Mouse (Mus musculus): ENCODE measurements around the gene Ceacam2. TPM values are rescaled to one million over a fixed set of nuclear protein-coding genes. Genes with fewer than 3 reads are reported as not detected.
"Not testable (repeated sequence)": the region's sequence is repeated elsewhere in the genome, so short reads cannot be mapped to it uniquely, and the experiment has no call there.

Gene Ceacam2
- polyA plus RNA-seq (2014; fragmentation: Nextera tagmentation; extraction: Ambion mirVana), result 0.11 TPM in 1 of 2 replicates, not detected in the other

GRCm38 (mm10) chr7:25539376-25539907 lies at the start of gene Ceacam2:
Ceacam2 (minus strand) TSS chr7:25539857.
- not testable (repeated sequence) for H3K9ac ChIP-seq; H3K27ac ChIP-seq (ENCODE audit: low read depth); H3K4me2 ChIP-seq; H3K9me3 ChIP-seq (ENCODE audit: low read depth, low read length); H3K36me3 ChIP-seq (ENCODE audit: insufficient read depth); H3K27me3 ChIP-seq (ENCODE audit: insufficient read depth, low read length); DNase-seq; H3K4me3 ChIP-seq (ENCODE audit: low read depth, low read length); ATAC-seq (ENCODE audit: insufficient read depth); H3K4me1 ChIP-seq (ENCODE audit: insufficient read depth)
- WGBS, result 54% methylated on average over 3 of the region's 3 CpGs

DNA sequence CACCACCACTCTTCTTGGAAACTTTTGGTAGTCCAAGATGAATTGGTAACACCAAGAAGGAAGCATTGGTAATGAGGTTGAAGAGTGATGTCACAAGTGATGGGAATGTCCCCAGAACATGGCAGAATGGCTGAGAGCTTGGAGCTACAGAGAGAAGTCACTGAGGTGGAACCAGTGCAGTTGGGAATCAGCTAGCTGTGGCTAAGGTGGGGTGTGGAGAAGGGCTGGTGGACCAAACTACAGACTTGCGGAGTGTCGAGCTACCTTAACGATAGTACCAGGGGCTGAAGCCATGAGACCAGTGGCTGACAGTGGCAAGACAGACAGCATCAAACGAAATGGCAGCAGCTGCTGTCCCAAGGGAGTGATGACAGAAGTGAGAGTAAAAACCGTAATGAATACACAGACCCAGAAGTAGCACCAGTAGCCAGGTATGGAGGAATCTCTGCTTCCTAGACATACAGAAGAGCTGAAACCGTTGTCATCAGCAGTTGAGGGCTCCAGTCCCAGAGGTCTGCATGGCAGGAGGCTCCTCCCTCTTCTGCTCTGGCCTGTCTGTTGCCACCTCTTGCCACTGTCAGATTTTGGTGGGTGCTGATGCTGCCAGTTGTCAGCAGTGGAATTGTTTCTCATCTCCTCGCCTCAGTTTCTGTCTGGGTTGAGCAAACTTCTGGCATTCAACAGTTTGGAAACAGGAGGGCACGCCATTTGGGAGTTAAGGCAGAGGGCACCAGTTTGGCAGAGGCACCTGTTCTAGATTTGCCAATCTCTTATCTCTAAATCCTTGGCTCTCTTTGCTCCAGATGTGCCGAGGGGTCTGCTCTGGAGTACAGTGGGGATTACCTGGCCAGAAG lies 45.9 kb upstream of the Ceacam2 start:
- no peak overlapping the region for H3K4me2 ChIP-seq
- 70% methylated on average over 9 of the region's 9 CpGs for WGBS
- no peak for TF ChIP-seq CTCF (IDR thresholded peaks at IDR 0.05; ENCODE audit: low read depth)
- no peak overlapping the region for H3K9ac ChIP-seq
- H3K36me3 ChIP-seq (ENCODE audit: insufficient read depth), result no peaks in the 10 kb centered on the region
- H3K27ac ChIP-seq (ENCODE audit: low read depth), result no peak overlapping the region
- H3K27me3 ChIP-seq (ENCODE audit: insufficient read depth, low read length), result no peaks in the 10 kb centered on the region
- no peaks in the 10 kb centered on the region for H3K4me1 ChIP-seq (ENCODE audit: insufficient read depth)
- ATAC-seq (ENCODE audit: insufficient read depth) (no peak), DNase-seq (no peak)
- H3K4me3 ChIP-seq (ENCODE audit: low read depth, low read length), result no peak overlapping the region
- no peaks in the 10 kb centered on the region for H3K9me3 ChIP-seq (ENCODE audit: low read depth, low read length)

DNA sequence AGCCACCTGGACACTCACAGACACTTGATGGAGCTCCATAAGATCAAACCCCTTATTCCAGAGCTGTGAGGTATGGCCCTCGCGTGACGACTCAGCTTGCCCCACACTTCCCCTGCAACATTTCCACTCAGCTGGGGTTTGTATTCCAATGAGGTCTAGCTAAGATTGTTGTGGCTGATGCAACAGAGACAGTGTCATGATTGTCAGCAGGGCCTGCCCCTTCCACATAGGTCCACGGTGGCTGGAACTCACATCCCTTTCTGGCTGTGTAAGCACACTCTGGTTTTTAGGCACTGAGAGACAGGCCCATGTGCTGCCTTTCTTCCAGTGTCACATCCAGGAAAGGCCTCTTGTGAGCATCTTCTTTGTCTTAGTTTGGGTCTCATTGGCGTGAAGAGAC lies 45.0 kb upstream of the Ceacam2 start:
- ATAC-seq (ENCODE audit: insufficient read depth) (no peak), DNase-seq (no peak)
- Histone ChIP-seq H3K27me3 (ENCODE audit: insufficient read depth, low read length) (no peaks in the 10 kb centered on the region), H3K27ac (ENCODE audit: low read depth) (no peak overlapping the region), H3K9me3 (ENCODE audit: low read depth, low read length) (no peaks in the 10 kb centered on the region), H3K36me3 (ENCODE audit: insufficient read depth) (no peaks in the 10 kb centered on the region), H3K4me1 (ENCODE audit: insufficient read depth) (no peaks in the 10 kb centered on the region), H3K4me2 (no peak overlapping the region), H3K9ac (no peak overlapping the region), H3K4me3 (ENCODE audit: low read depth, low read length) (no peak overlapping the region)
- no peak for TF ChIP-seq CTCF (IDR thresholded peaks at IDR 0.05; ENCODE audit: low read depth)
- 66% methylated on average over 5 of the region's 5 CpGs for WGBS

- ATAC-seq (ENCODE audit: insufficient read depth), result no peak
- H3K36me3 ChIP-seq (ENCODE audit: insufficient read depth), result no peaks in the 10 kb centered on the region
- no peak for TF ChIP-seq CTCF (IDR thresholded peaks at IDR 0.05; ENCODE audit: low read depth)
- no peaks in the 10 kb centered on the region for H3K27me3 ChIP-seq (ENCODE audit: insufficient read depth, low read length)
- 77% methylated on average over 15 of the region's 15 CpGs for WGBS
- no peaks in the 10 kb centered on the region for H3K4me1 ChIP-seq (ENCODE audit: insufficient read depth)
- DNase-seq, result no peak
- no peaks in the 10 kb centered on the region for H3K9me3 ChIP-seq (ENCODE audit: low read depth, low read length)
- H3K27ac ChIP-seq (ENCODE audit: low read depth), result no peak overlapping the region
- H3K4me3 ChIP-seq (ENCODE audit: low read depth, low read length), result no peak overlapping the region
- H3K4me2 ChIP-seq, result no peak overlapping the region
- H3K9ac ChIP-seq, result no peak overlapping the region
These were observed 42.7 kb upstream of the Ceacam2 start for GRCm38 (mm10) chr7:25582301-25582810.

GRCm38 (mm10) chr7:25579441-25579840 lies 39.8 kb upstream of the Ceacam2 start:
- TF ChIP-seq CTCF (IDR thresholded peaks at IDR 0.05; ENCODE audit: low read depth), result no peak

DNA sequence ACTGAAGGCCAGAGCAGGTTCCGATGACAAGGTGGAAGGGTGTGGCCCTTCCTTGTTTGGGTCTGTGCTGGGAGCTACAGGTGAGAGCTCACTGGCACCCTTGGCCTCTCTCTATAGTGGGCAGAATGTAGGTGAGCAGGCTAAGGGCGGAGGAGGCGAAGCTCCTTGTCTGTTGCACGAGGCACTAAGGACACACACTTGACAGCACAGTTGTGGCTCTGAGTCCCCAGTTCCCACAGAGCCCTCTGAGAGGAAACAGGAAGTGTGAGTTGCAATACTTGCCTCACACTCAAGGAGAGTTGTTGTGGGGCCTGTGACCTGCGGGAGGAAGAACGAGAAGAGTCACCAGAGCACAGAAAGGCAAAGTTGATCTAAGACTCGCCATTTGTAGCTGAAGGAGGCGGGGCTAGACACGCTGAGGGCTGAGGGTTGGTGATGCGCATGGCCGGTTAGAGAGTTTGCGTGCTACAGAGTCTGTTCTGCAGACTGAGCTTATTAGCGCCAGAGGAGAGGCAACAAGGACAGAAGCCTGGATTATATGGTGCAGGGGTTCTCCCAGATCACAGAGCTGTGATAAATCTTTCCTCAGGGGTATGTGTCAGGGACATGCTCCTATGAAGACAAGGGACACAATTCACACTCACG lies 37.3 kb upstream of the Ceacam2 start:
- not testable (repeated sequence) for DNase-seq; H3K36me3 ChIP-seq (ENCODE audit: insufficient read depth); H3K9ac ChIP-seq; H3K4me2 ChIP-seq; H3K4me3 ChIP-seq (ENCODE audit: low read depth, low read length); H3K4me1 ChIP-seq (ENCODE audit: insufficient read depth); H3K9me3 ChIP-seq (ENCODE audit: low read depth, low read length); H3K27me3 ChIP-seq (ENCODE audit: insufficient read depth, low read length)
- WGBS, result 65% methylated on average over 12 of the region's 14 CpGs
- peak overlapping the region; percentile 74 for H3K27ac ChIP-seq (ENCODE audit: low read depth)
- peak; percentile 31; the same call in 1 of the 2 replicates for ATAC-seq (ENCODE audit: insufficient read depth)

More at GRCm38 (mm10) chr7:25579441-25579840, 39.8 kb upstream of the Ceacam2 start:
- H3K9ac ChIP-seq, result no peak overlapping the region
- no peak for DNase-seq
- no peaks in the 10 kb centered on the region for H3K36me3 ChIP-seq (ENCODE audit: insufficient read depth)
- H3K27me3 ChIP-seq (ENCODE audit: insufficient read depth, low read length), result no peaks in the 10 kb centered on the region
- no peaks in the 10 kb centered on the region for H3K9me3 ChIP-seq (ENCODE audit: low read depth, low read length)
- no peak overlapping the region for H3K4me3 ChIP-seq (ENCODE audit: low read depth, low read length)
- 81% methylated on average over 10 of the region's 10 CpGs for WGBS
- no peak for ATAC-seq (ENCODE audit: insufficient read depth)
- no peak overlapping the region for H3K27ac ChIP-seq (ENCODE audit: low read depth)
- H3K4me1 ChIP-seq (ENCODE audit: insufficient read depth), result no peaks in the 10 kb centered on the region
- no peak overlapping the region for H3K4me2 ChIP-seq

GRCm38 (mm10) chr7:25576308-25576707 lies 36.7 kb upstream of the Ceacam2 start:
- not testable (repeated sequence) for H3K27me3 ChIP-seq (ENCODE audit: insufficient read depth, low read length); H3K36me3 ChIP-seq (ENCODE audit: insufficient read depth); H3K4me3 ChIP-seq (ENCODE audit: low read depth, low read length); H3K4me1 ChIP-seq (ENCODE audit: insufficient read depth); H3K9me3 ChIP-seq (ENCODE audit: low read depth, low read length); H3K4me2 ChIP-seq; H3K9ac ChIP-seq
- DNase-seq, result peak; percentile 26
- peak overlapping the region; percentile 74 for H3K27ac ChIP-seq (ENCODE audit: low read depth)
- ATAC-seq (ENCODE audit: insufficient read depth), result peak; percentile 69
- WGBS, result 23% methylated on average over 6 of the region's 6 CpGs
